Mouse (Mus musculus): ENCODE data around the gene Spic.

DNA sequence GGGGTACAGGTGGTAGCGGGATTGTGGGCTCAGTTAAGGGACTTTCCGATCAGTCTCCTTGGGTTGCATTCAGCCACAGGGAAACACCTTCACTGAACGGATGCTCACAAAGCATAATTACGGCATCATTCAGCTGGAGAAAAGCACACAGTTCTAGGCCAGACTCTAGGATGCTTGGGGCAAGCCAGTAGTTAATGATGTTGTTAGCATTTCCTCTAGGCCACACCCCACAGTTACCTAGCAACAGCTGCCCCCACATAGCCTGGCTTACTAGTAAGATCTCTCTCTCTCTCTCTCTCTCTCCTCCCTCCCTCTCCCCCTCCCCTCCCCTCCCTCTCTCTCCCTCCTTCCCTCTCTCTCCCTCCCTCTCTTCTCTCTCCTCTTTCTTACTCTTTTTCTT, 57.8 kb downstream of the Spic start:
- TF ChIP-seq POLR2A (IDR thresholded peaks at IDR 0.05; ENCODE audit: insufficient read depth, low read depth, low read length) (no peak), CTCF (IDR thresholded peaks at IDR 0.05) (no peak)
